11 mouse cellular contexts compared by ENCODE assay signal in the genomic region with DNA sequence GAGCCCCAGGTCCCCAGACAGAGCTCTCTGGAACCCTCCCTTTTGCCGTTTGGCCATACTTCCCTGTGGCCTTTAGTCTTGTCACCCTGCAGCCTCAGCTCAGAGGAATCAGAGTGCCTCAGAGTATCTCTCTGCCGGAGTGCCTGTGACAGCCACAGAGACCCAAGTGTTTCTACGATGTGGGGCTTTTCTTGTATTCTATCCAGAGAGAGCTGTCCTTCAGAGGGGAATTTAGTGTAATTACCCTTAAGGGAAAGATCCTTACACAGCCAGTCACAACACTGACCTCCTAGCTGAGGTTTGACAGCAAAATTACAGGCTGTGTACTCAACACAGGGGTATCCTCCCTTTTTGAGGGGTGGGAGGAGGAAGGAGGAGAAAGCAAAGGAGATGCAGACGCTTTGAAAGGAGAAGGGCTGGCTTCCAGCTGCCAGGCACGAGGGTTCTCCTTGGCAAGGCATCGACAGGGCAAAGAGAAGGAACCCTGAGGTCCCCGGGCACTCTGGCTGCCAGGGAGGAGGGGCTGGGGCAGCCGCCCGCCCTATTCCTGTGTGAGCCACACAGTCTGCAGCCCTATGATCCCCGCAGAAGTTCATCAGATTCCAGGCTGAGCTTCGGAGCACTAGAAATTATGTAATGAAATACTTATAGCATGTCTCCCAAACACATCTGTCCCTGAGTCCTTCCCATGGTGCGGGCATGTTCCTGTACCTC. TPM values are rescaled to one million over a fixed set of nuclear protein-coding genes. Genes with fewer than 3 reads are reported as not detected.
A peak's percentile ranks its signal among the peaks of the same experiment; 100 is the strongest.
DNase-seq lines count a peak whose midpoint lies in the region; ATAC-seq lines count a peak whose summit lies in the region.
"Had no signal": no experiment of that assay in that cellular context is flagged by ENCODE, and none has a peak within 500 bp of the region (broad histone marks: within the 10 kb centered on the region; RNA-seq: fewer than 3 reads in every experiment).

No protein-coding gene starts in this region.

- H3K4me2 ChIP-seq in neural tube, embryonic 13.5 days = no peak overlapping the region
- no peak overlapping the region for H3K4me2 ChIP-seq in neural tube, embryonic 15.5 days
- H3K4me2 ChIP-seq in stomach, embryonic 16.5 days (ENCODE audit: low read depth, low read length) = peak overlapping the region; percentile 2; the same call in 1 of the 2 replicates

- 27% methylated on average over 12 of the region's 12 CpGs for WGBS in neural tube, embryonic 13.5 days
- WGBS in neural tube, embryonic 15.5 days = 30% methylated on average over 12 of the region's 12 CpGs
- WGBS in stomach, embryonic 16.5 days = 22% methylated on average over 12 of the region's 12 CpGs

- DNase-seq in adrenal gland, adult 2 months = peak; percentile 27
- DNase-seq in adrenal gland, adult 8-10 months = no peak
- peak; percentile 20 for DNase-seq in kidney, adult 9 months
- no peak for DNase-seq in urinary bladder, postnatal 10 days (ENCODE audit: low spot score)
- no peak for DNase-seq in thymus, postnatal 10 days (ENCODE audit: low spot score in 2 of 2)
- DNase-seq: cerebellum, adult 11 months; liver, postnatal 0 days; thymus, postnatal 36 days had no signal

- peaks cover 34% of the 10 kb centered on the region for H3K27me3 ChIP-seq in neural tube, embryonic 13.5 days
- peaks cover 20% of the 10 kb centered on the region for H3K27me3 ChIP-seq in neural tube, embryonic 15.5 days (replicated peaks)
- no peaks in the 10 kb centered on the region for H3K27me3 ChIP-seq in stomach, embryonic 16.5 days (ENCODE audit: control insufficient read depth, insufficient read depth, low read length)

- ATAC-seq in neural tube, embryonic 13.5 days (ENCODE audit: low read depth) = no peak
- ATAC-seq in neural tube, embryonic 15.5 days (ENCODE audit: low FRiP score) = no peak
- ATAC-seq in stomach, embryonic 16.5 days (ENCODE audit: insufficient read depth, low FRiP score) = no peak
- ATAC-seq: liver, postnatal 0 days had no signal

- 0 out of 2 replicates have a peak overlapping the region, but pooled peaks have one; percentile 14 for H3K27ac ChIP-seq in neural tube, embryonic 13.5 days (replicated peaks)
- H3K27ac ChIP-seq in neural tube, embryonic 15.5 days (replicated peaks) = no peak overlapping the region
- no peak overlapping the region for H3K27ac ChIP-seq in stomach, embryonic 16.5 days (ENCODE audit: low read length)

- no peaks in the 10 kb centered on the region for H3K36me3 ChIP-seq in neural tube, embryonic 13.5 days
- no peaks in the 10 kb centered on the region for H3K36me3 ChIP-seq in neural tube, embryonic 15.5 days
- no peaks in the 10 kb centered on the region for H3K36me3 ChIP-seq in stomach, embryonic 16.5 days (ENCODE audit: control insufficient read depth, insufficient read depth, low read length)

- H3K9ac ChIP-seq in neural tube, embryonic 13.5 days = no peak overlapping the region
- H3K9ac ChIP-seq in neural tube, embryonic 15.5 days (replicated peaks) = no peak overlapping the region
- peak overlapping the region; percentile 48; the same call in 1 of the 2 replicates for H3K9ac ChIP-seq in stomach, embryonic 16.5 days (ENCODE audit: low read length)
- H3K9ac ChIP-seq: liver, postnatal 0 days had no signal

- H3K4me1 ChIP-seq in neural tube, embryonic 13.5 days (replicated peaks) = peaks cover 26% of the 10 kb centered on the region
- peaks cover 23% of the 10 kb centered on the region for H3K4me1 ChIP-seq in neural tube, embryonic 15.5 days
- H3K4me1 ChIP-seq in stomach, embryonic 16.5 days (ENCODE audit: control insufficient read depth, insufficient read depth, low read length) = peaks cover 28% of the 10 kb centered on the region

- H3K9me3 ChIP-seq in neural tube, embryonic 13.5 days = no peaks in the 10 kb centered on the region
- H3K9me3 ChIP-seq in neural tube, embryonic 15.5 days (replicated peaks) = no peaks in the 10 kb centered on the region
- no peaks in the 10 kb centered on the region for H3K9me3 ChIP-seq in stomach, embryonic 16.5 days (replicated peaks; ENCODE audit: control insufficient read depth, low read length)

- no peak overlapping the region for H3K4me3 ChIP-seq in neural tube, embryonic 13.5 days
- H3K4me3 ChIP-seq in neural tube, embryonic 15.5 days (replicated peaks) = no peak overlapping the region
- no peak overlapping the region for H3K4me3 ChIP-seq in stomach, embryonic 16.5 days (replicated peaks; ENCODE audit: low read length)

RNA-seq across cellular contexts. Expression of a gene that starts 28.1 kb away (rescaled TPM):
- 10 to 100 TPM; 21.8 to 25.3 TPM for total RNA-seq in adrenal gland, adult 2 months (2021)
- polyA plus RNA-seq in adrenal gland, adult 2 months (2012; rRNA removed) = 61.2 and 76.5 TPM in 2 replicates
- 10 to 100 TPM; 21.5 to 39.2 (median 31.0) TPM for total RNA-seq in adrenal gland, adult 8-10 months (2022)
- polyA plus RNA-seq in neural tube, embryonic 13.5 days (2015; fragmentation: Nextera tagmentation; extraction: Ambion mirVana) = 17.2 and 18.5 TPM in 2 replicates
- polyA plus RNA-seq in neural tube, embryonic 15.5 days (2015; fragmentation: Nextera tagmentation; extraction: Ambion mirVana) = 30.3 and 31.9 TPM in 2 replicates
- 10.5 and 13.9 TPM in 2 replicates for polyA plus RNA-seq in stomach, embryonic 16.5 days (2015; fragmentation: Nextera tagmentation; extraction: Ambion mirVana)

Comparison
In these comparisons a context has a peak if more than half of its experiments do, and no peak if none do; other contexts are left out.
1. DNase-seq: peak in adrenal gland, adult 2 months (single experiment) and kidney, adult 9 months (single experiment); none in adrenal gland, adult 8-10 months (single experiment), urinary bladder, postnatal 10 days (single experiment) and thymus, postnatal 10 days (0 of 2).